ENCODE assay signal across 28 mouse cellular contexts in the genomic region with DNA sequence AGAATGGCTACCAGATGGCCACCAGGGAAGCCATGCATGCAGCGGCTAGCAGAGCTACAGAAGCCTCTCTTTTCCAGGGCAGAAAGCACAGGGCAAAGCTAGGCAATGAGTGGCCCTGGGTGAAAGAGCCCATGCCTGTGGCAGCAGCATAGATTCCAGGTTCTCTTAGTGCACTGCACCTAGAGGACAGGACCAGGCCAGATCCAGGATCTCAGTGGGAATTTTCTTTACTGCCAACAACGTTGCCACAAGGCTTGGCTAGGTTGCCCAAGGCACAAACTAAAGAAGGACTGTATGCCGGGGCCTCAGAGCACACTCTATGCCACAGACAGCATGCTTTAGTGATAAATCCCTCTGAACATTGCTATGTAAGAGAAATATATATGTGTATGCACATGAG.
"Had no signal": no experiment of that assay in that cellular context is flagged by ENCODE, and none has a peak within 500 bp of the region (broad histone marks: within the 10 kb centered on the region; RNA-seq: fewer than 3 reads in every experiment).

No protein-coding gene starts in this region.

- H3K4me3 ChIP-seq: left cerebral cortex, adult 2 months; limb, embryonic 10.5 days; limb, embryonic 12.5 days; limb, embryonic 13.5 days; limb, embryonic 15.5 days; liver, embryonic 12.5 days; liver, embryonic 13.5 days; liver, embryonic 15.5 days; lung, embryonic 15.5 days; megakaryocyte, embryonic 14.5 days; midbrain, embryonic 10.5 days; midbrain, embryonic 12.5 days; midbrain, embryonic 13.5 days; midbrain, embryonic 15.5 days; myocyte had no signal

- H3K36me3 ChIP-seq: limb, embryonic 10.5 days; limb, embryonic 12.5 days; limb, embryonic 13.5 days; liver, embryonic 12.5 days; liver, embryonic 13.5 days; liver, embryonic 15.5 days; lung, embryonic 15.5 days; midbrain, embryonic 10.5 days; midbrain, embryonic 12.5 days; midbrain, embryonic 13.5 days; midbrain, embryonic 15.5 days had no signal

- H3K4me1 ChIP-seq: liver, embryonic 12.5 days; liver, embryonic 13.5 days; liver, embryonic 15.5 days; lung, embryonic 15.5 days; megakaryocyte, embryonic 14.5 days had no signal

- H3K9ac ChIP-seq: limb, embryonic 12.5 days; limb, embryonic 13.5 days; limb, embryonic 15.5 days; liver, embryonic 12.5 days; liver, embryonic 13.5 days; liver, embryonic 14.5 days; liver, embryonic 15.5 days; liver, postnatal 0 days; lung, embryonic 14.5 days; lung, embryonic 15.5 days; midbrain, embryonic 12.5 days; midbrain, embryonic 13.5 days; midbrain, embryonic 15.5 days had no signal

- H3K27ac ChIP-seq: left cerebral cortex, adult 2 months; limb, embryonic 10.5 days; limb, embryonic 12.5 days; limb, embryonic 13.5 days; limb, embryonic 15.5 days; liver, embryonic 12.5 days; liver, embryonic 13.5 days; liver, embryonic 14.5 days; liver, embryonic 15.5 days; lung, embryonic 15.5 days; macrophage; midbrain, embryonic 10.5 days; midbrain, embryonic 12.5 days; midbrain, embryonic 13.5 days; midbrain, embryonic 15.5 days had no signal

- H3K27me3 ChIP-seq: limb, embryonic 13.5 days; limb, embryonic 15.5 days; liver, embryonic 12.5 days; liver, embryonic 13.5 days; liver, embryonic 15.5 days; lung, embryonic 15.5 days; megakaryocyte, embryonic 14.5 days; midbrain, embryonic 12.5 days; midbrain, embryonic 13.5 days; midbrain, embryonic 15.5 days had no signal

- DNase-seq: left cerebral cortex, postnatal 4 days; liver; liver, embryonic 13.5 days; liver, postnatal 0 days; lung, adult 18-20 months; lung, adult 2 months; lung, embryonic 14.5 days; lung, postnatal 10 days; lung, postnatal 14 days; lung, postnatal 36 days; lung, postnatal 4 days; midbrain, embryonic 14.5 days had no signal
